Mouse (Mus musculus): ENCODE measurements around the gene Slc26a1. TPM values are rescaled to one million over a fixed set of nuclear protein-coding genes. Genes with fewer than 3 reads are reported as not detected.

Slc26a1 gene
- polyA plus RNA-seq, 1 experiment from 2014 or later: 1.0 TPM

DNA sequence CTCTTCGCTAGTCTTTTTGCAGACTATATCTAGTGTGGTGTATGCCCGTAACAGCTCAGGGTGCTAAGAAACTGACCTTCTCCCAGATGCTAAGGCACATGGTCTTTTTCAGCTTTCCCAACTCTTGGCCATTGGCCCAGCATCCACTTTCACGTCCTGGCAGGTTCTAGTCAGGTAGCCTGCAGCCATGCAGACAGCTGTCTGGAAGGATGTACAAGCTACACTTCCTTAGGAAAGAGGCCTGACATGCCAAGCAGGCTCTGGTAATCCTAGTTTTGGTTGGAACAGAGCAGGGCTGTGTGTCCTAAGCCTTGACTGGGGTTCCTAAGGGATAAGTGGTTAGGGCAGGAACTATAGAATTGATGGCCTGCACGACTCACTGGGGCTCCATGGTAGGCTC, 12.6 kb downstream of the Slc26a1 start:
- peaks cover under 1% of the 10 kb centered on the region; the same call in 1 of the 2 replicates for H3K36me3 ChIP-seq (replicated peaks)
- whole genome bisulfite sequencing: 88% methylated on average over 4 of the region's 4 CpGs
- DNase-seq (ENCODE audit: extremely low spot score, low spot score): no peak
- no peaks in the 10 kb centered on the region for H3K9me3 ChIP-seq
- H3K4me3 ChIP-seq: no peak overlapping the region
- H3K27ac ChIP-seq: no peak overlapping the region
- H3K27me3 ChIP-seq (ENCODE audit: poor library complexity, severe bottlenecking): peaks cover 5% of the 10 kb centered on the region
- peaks cover 30% of the 10 kb centered on the region for H3K4me1 ChIP-seq

GRCm38 (mm10) chr5:108660632-108661268, 14.6 kb downstream of the Slc26a1 start:
- peak overlapping the region; percentile 88 for H3K27ac ChIP-seq
- no peaks in the 10 kb centered on the region for H3K9me3 ChIP-seq
- peaks cover 5% of the 10 kb centered on the region for H3K27me3 ChIP-seq (ENCODE audit: poor library complexity, severe bottlenecking)
- peak; percentile 84 for DNase-seq (ENCODE audit: extremely low spot score, low spot score)
- H3K4me1 ChIP-seq: peaks cover 30% of the 10 kb centered on the region
- peak overlapping the region; percentile 88 for H3K4me3 ChIP-seq
- H3K36me3 ChIP-seq (replicated peaks): peaks cover 19% of the 10 kb centered on the region
- 12% methylated on average over 36 of the region's 36 CpGs for WGBS

DNA sequence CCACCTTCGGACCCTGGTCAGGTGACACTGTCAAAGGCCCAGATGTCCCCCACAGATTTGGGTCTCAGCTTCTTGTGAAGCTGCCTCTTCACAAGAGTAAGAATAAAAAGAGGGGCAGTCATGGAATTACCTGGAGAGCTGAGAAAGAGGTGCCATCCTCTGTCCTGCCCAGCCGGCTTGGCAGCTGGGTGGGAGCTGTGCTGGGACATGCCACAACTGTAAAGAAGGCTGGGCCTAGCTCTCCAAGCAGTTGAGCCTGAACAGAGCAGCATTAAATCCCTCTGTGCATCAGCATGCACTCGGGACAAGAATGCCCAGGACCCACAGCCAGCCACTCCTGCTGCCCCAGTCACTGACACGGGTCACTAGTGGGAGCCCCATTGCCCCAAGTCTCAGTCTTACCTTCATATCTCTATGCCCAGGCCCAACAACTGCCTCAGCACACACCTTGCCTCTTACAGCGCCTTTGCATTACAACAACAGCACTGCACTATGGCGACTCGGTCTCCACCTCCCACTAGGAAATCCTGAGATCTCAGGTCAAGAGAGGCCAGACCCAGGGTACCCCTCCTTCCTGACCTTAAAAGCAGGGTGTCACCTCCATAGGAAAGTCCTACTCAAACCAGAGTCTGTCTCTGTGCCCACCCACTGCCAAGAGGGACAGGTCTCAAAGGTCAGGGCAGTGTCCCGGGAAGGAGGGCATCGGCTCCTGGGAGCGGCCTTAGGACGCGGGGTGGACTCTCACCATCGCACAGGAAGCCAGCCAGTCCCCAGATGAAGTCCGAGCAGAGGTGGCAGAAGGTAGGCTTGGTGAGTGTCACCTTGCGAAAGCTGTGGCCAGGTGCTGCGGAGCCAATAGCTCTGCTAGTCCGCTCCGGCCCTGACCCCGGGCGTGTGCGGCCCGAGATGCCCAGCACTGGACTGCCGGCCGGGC, 15.4 kb downstream of the Slc26a1 start, which contains the start of gene Idua:
TSS of gene Idua (plus strand) at position 634 of the 934 bp plus-strand sequence.
- no peak for DNase-seq (ENCODE audit: extremely low spot score, low spot score)
- peaks cover 27% of the 10 kb centered on the region for H3K36me3 ChIP-seq (replicated peaks)
- H3K4me1 ChIP-seq: peaks cover 30% of the 10 kb centered on the region
- no peaks in the 10 kb centered on the region for H3K9me3 ChIP-seq
- H3K27me3 ChIP-seq (ENCODE audit: poor library complexity, severe bottlenecking): peaks cover 5% of the 10 kb centered on the region
- WGBS: 10% methylated on average over 24 of the region's 24 CpGs
- peak within 1 kb of the TSS; percentile 88 for H3K27ac ChIP-seq
- peak within 1 kb of the TSS; percentile 88 for H3K4me3 ChIP-seq

DNA sequence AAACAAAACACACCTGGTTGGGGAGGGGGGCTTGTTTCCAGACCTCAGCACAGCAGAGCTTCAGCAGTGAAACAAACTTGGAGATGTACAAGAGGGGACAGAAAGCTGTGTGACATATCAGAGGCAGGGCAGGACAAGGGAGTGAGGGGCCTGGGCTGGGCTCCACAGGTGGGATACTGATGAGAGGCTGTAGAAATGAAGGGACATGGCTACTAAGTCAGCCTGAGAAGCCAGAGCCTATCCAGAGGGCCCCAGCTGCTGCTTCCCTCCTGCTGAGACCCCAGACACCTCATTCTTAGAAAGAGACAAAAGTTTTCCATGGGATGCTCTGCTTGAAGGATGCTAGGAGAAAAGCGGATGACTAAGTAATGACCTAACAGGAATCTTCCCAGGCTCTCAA, 16.8 kb downstream of the Slc26a1 start:
- no peak overlapping the region for H3K27ac ChIP-seq
- H3K36me3 ChIP-seq (replicated peaks): peaks cover 41% of the 10 kb centered on the region
- H3K4me1 ChIP-seq: peaks cover 30% of the 10 kb centered on the region
- DNase-seq (ENCODE audit: extremely low spot score, low spot score): no peak
- WGBS: 87% methylated on average over 1 of the region's 1 CpGs
- H3K4me3 ChIP-seq: no peak overlapping the region
- H3K27me3 ChIP-seq (ENCODE audit: poor library complexity, severe bottlenecking): peaks cover 5% of the 10 kb centered on the region
- no peaks in the 10 kb centered on the region for H3K9me3 ChIP-seq

DNA sequence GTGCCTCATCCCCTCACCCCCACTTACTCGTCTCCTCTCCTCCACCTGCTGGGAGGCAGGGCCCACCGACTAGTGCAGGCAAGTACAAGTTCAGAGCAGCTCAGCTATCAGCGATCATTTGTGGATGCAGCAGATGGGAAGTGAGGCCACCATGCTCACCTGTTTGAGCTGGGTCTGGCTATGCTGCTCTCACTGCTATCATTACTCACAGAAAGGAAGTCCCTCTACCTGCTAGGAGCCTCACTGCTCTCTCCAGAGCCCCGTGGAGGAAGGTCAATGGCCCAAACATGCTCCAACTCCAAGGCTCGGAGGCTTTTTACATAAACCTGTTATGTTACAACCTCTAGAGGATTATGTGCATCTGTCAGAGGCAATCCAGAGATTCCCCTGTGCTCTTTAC, 18.0 kb downstream of the Slc26a1 start:
- DNase-seq (ENCODE audit: extremely low spot score, low spot score): no peak
- H3K9me3 ChIP-seq: no peaks in the 10 kb centered on the region
- no peaks in the 10 kb centered on the region for H3K27me3 ChIP-seq (ENCODE audit: poor library complexity, severe bottlenecking)
- peaks cover 30% of the 10 kb centered on the region for H3K4me1 ChIP-seq
- no peak overlapping the region for H3K4me3 ChIP-seq
- no peak overlapping the region for H3K27ac ChIP-seq
- 90% methylated on average over 5 of the region's 5 CpGs for WGBS
- peaks cover 53% of the 10 kb centered on the region for H3K36me3 ChIP-seq (replicated peaks)

DNA sequence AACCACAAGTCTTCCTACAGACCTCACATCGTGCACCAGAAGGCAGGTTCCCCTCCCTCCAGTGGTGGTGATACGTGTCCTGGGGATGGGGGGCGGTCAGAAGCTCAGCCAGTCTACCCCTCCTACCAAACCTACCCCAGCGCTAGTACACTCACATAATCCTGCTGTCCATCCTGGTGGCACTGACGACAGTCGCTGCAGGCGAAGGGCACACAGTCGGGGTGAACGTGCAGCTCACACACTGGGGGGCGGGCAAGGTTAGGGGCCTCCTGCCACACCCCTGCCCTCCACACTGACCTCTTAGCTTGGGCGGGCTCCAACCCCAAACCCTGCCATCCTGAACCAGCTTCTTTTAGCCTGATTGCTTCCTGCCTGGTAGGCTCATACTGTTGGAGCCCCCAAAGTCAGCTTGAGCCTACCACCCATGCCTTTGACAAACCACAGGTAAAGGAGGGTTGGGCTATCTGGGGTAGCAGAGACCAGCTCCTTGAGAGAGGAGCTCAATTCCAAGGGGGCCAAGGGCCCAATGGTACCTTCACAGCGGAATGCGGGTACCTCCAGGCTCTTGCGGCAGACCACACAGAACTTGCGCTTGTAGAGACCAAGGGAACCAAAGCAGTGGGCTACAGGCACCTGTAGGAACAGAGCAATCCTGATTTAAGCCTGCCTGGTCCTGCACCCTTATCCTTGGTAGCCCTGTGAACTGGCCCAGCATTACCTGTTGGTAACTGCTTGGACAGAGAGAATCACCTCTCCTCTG, 19.3 kb downstream of the Slc26a1 start:
- peaks cover 29% of the 10 kb centered on the region for H3K4me1 ChIP-seq
- H3K27ac ChIP-seq: no peak overlapping the region
- no peaks in the 10 kb centered on the region for H3K9me3 ChIP-seq
- no peak overlapping the region for H3K4me3 ChIP-seq
- WGBS: 95% methylated on average over 15 of the region's 15 CpGs
- no peaks in the 10 kb centered on the region for H3K27me3 ChIP-seq (ENCODE audit: poor library complexity, severe bottlenecking)
- peaks cover 65% of the 10 kb centered on the region for H3K36me3 ChIP-seq (replicated peaks)
- DNase-seq (ENCODE audit: extremely low spot score, low spot score): no peak

DNA sequence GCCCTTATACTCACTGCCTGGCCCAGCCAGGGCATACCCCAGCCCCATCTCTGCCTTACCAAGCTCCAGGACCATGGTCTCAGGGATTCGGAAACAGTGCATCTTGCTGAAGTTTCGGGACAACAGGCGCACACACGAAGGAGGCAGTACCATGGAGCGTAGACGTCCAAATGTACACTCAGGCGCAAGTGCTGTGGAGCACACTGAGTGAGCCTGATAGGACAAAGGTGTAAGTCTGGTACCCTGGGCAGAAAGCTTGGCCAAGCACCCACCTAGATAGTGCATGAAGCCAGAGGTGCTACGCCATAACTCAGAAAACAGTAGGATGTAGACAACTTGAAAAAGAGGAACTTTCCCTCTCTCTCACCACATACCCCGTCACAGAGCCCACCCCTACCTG, 20.0 kb downstream of the Slc26a1 start:
- 95% methylated on average over 9 of the region's 9 CpGs for WGBS
- Histone ChIP-seq H3K27me3 (ENCODE audit: poor library complexity, severe bottlenecking) (no peaks in the 10 kb centered on the region), H3K27ac (no peak overlapping the region), H3K4me1 (peaks cover 23% of the 10 kb centered on the region), H3K9me3 (no peaks in the 10 kb centered on the region), H3K36me3 (replicated peaks) (peaks cover 72% of the 10 kb centered on the region), H3K4me3 (no peak overlapping the region)
- no peak for DNase-seq (ENCODE audit: extremely low spot score, low spot score)

DNA sequence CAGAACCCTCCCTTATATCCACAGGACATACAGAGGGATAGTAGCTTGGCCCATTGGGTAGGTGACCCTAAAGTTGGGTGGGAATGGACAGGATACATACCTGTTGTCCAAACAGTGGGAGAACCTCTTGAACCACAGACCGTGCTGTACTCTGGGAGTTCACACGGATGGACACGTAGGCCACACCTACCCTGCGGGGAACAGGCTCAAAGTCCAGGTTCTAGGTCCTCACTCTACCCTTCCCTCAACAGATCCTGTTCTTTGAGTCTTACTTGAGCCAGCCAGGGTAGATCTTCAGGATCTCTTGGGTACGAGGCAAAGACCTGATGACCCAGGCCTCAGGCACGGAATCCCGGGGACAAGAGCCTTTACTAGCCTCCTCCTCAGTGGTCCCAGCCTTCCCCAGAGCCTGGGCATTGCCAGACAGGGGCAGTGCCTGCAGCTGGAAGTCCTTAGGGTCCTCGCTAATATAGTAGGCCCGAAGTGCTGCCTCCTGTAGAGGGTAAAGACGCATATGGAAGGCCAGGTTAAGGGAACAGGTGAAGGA, 20.9 kb downstream of the Slc26a1 start:
- Histone ChIP-seq H3K4me1 (peaks cover 14% of the 10 kb centered on the region), H3K9me3 (no peaks in the 10 kb centered on the region), H3K27me3 (ENCODE audit: poor library complexity, severe bottlenecking) (no peaks in the 10 kb centered on the region), H3K27ac (no peak overlapping the region), H3K4me3 (no peak overlapping the region), H3K36me3 (replicated peaks) (peaks cover 81% of the 10 kb centered on the region)
- DNase-seq (ENCODE audit: extremely low spot score, low spot score): no peak
- whole genome bisulfite sequencing: 95% methylated on average over 10 of the region's 10 CpGs

DNA sequence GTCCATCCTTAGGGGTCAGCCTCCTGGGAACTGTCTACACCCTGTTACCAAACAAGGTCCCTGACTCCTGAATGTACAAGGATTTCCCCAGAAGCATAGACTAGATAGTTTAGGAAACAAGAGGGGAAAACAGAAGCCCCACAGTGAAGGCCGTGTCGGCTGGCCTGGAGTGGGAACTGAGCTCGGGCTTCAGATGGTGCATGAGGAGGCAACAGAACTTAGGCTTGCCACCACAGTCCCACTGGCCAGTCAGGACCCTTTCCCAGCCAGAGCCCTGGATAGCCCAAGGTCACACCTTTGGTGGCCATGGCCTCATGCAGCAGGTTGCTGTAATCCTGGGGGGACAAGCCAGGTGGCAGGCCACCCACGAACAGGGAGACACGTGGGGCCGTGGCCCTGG, 22.0 kb downstream of the Slc26a1 start:
- Histone ChIP-seq H3K4me3 (no peak overlapping the region), H3K27ac (no peak overlapping the region), H3K36me3 (replicated peaks) (peaks cover 93% of the 10 kb centered on the region), H3K27me3 (ENCODE audit: poor library complexity, severe bottlenecking) (no peaks in the 10 kb centered on the region), H3K4me1 (0 out of 2 replicates have a peak, but pooled peaks cover 4% of the 10 kb centered on the region), H3K9me3 (no peaks in the 10 kb centered on the region)
- 94% methylated on average over 6 of the region's 6 CpGs for WGBS
- no peak for DNase-seq (ENCODE audit: extremely low spot score, low spot score)

GRCm38 (mm10) chr5:108651823-108652222, 23.5 kb downstream of the Slc26a1 start:
- H3K4me1 ChIP-seq: no peaks in the 10 kb centered on the region
- no peaks in the 10 kb centered on the region for H3K27me3 ChIP-seq (ENCODE audit: poor library complexity, severe bottlenecking)
- H3K36me3 ChIP-seq (replicated peaks): peaks cover 99% of the 10 kb centered on the region
- no peaks in the 10 kb centered on the region for H3K9me3 ChIP-seq
- no peak overlapping the region for H3K4me3 ChIP-seq
- no peak for DNase-seq (ENCODE audit: extremely low spot score, low spot score)
- H3K27ac ChIP-seq: no peak overlapping the region
- WGBS: 56% methylated on average over 1 of the region's 1 CpGs

- Histone ChIP-seq H3K9me3 (no peaks in the 10 kb centered on the region), H3K27me3 (ENCODE audit: poor library complexity, severe bottlenecking) (no peaks in the 10 kb centered on the region), H3K36me3 (replicated peaks) (peaks cover 99% of the 10 kb centered on the region), H3K4me1 (no peaks in the 10 kb centered on the region), H3K27ac (no peak overlapping the region), H3K4me3 (no peak overlapping the region)
- no peak for DNase-seq (ENCODE audit: extremely low spot score, low spot score)
- 88% methylated on average over 5 of the region's 5 CpGs for WGBS
These were observed 24.1 kb downstream of the Slc26a1 start for GRCm38 (mm10) chr5:108651136-108651720.

DNA sequence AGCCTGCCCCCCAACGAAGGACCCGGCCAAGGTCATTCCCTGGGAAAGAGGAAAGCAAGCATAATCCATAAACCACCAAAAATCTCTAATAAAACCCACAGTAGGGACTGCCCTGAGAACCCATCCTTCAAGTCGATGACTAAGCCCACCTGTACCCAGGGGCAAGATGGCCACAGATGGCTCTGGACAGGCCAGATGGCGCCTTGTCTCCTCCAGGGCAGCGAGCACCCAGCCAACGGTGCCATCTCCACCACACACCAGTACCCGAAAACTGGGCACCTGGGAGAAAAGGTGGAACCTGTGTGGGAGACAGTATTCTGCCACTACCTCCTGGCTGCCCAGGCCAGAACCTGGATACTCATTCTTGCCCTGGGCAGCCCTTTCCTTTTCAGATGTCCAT, 25.0 kb downstream of the Slc26a1 start:
- Histone ChIP-seq H3K4me1 (no peaks in the 10 kb centered on the region), H3K4me3 (no peak overlapping the region), H3K27ac (no peak overlapping the region), H3K36me3 (replicated peaks) (peaks cover 99% of the 10 kb centered on the region), H3K27me3 (ENCODE audit: poor library complexity, severe bottlenecking) (no peaks in the 10 kb centered on the region), H3K9me3 (no peaks in the 10 kb centered on the region)
- WGBS: 92% methylated on average over 7 of the region's 7 CpGs
- DNase-seq (ENCODE audit: extremely low spot score, low spot score): no peak

All from forebrain, embryonic 10.5 days (tissue).